Mouse (Mus musculus): ENCODE results near the gene Syna.

The Syna gene

DNA sequence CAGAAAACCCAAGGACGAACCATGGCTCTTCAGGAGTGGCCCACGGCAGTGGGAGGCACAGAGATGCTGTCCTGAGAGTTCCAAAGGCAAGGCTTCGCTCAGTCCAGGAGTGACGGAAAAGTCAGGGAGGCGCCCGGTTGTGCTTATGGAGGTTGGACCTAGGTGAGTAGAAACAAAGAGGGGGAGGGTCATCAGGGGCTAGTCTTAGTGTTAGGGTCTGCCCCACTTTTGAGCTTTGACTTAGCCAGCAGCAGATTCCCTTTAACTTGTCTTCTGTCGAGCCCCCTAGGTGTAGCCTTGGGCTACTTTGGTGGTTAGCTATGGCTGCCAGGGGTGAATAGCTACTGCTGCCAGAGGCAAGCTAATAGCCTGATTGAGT lies at the start of gene Syna:
TSS of gene Syna (minus strand) at position 101 of the 379 bp plus-strand sequence.
- WGBS: 97% methylated on average over 7 of the region's 7 CpGs

DNA sequence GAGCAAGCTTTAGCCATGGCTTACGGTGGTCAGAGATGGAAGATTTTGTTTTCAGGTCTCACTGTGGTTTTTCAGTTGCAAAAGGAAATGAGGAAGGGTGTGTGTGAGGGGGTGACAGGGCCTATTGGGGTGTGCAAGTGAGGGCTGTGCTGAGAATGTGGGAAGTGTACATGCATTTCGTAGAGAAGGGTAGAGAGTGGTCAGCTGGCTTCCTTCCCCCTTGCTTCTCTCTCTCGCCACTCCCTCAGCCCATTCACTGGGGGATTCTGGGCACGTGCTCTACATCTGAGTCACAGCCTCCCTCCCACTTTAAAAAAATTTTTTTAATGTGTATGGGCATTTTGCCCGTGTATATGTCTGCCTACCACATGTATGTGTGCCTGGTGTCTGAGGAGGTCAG lies 47.1 kb upstream of the Syna start:
- 53% methylated on average over 5 of the region's 5 CpGs for WGBS

DNA sequence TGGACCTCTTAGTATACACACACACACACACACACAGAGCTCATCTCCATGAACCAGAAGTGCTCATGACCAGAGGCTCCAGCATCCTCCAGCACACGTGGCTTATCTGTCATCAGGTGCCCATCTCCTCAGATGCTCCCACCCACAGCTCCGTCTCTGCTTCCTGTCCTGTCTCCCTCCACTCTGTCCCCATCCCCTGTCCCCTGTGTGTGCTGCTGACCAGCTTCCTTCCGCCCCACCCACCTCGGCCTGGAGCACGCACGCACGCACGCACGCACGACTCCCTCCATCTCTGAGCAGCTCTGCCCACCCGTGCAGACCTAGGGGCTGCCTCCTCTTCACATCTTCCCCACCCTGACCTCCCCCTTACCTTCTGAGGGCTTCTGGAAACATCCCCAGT lies 44.4 kb upstream of the Syna start:
- 93% methylated on average over 11 of the region's 11 CpGs for WGBS

DNA sequence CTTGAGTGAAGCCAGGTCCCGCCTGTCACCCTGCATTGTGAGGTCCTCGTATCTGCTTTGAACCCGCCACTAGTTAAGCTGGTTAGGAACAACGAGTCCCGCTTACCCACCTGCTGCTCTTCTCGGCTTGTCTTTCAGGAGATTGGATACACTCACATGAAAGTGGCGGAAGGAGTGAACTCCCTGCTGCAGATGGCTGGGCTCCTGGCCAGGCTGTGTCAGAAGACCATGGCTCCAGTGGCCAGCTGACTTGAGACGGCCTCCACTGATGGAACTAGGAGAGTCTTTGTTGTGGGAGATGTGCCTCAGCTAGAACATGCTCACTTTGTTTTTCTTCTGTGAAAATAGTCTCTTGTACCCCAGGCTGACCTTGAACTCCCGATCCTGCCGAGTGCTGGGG lies 37.7 kb upstream of the Syna start:
- 65% methylated on average over 10 of the region's 10 CpGs for WGBS

DNA sequence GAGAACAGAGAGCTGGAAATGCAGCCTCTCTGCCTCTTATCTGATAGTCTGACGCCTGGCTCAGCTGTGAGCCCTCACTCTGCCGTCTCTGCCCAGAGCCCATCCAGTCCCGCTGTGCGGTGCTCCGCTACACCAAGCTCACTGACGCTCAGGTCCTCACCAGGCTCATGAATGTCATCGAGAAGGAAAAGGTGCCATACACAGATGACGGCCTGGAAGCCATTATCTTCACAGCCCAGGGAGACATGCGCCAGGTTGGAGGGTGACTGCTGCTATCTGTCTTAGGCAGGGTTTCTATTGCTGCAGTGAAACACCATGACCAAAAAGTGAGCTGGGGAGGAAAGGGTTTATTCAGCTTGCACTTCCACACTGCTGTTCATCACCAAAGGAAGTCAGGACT lies 33.1 kb upstream of the Syna start:
- WGBS: 94% methylated on average over 9 of the region's 9 CpGs

DNA sequence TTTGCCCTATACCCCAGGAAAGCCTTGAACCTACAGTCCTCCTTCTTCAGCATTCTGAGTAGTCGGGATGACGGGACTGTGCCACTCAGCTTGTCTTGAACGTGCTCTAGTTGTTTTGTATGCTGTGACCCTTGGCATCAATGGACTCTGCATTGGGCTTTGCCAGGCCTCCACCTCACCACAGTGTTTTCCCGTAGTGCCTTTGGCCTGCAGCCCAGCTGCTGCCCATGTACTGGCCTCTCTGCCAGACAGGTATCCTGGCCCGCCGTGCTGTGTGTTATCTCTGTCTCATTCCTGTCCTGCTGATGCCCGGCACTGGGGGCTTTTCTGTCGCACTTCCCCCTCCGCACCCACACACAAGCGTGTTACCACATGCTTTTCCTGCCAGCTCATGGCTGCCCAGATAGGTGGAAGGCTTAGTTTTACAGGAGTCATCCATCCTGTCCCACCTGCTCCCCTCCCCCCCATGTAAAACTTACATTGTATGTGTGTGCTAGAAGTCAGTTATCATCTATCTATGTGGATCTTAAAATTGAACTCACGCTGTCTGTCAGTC lies 32.1 kb upstream of the Syna start:
- WGBS: 85% methylated on average over 11 of the region's 11 CpGs

DNA sequence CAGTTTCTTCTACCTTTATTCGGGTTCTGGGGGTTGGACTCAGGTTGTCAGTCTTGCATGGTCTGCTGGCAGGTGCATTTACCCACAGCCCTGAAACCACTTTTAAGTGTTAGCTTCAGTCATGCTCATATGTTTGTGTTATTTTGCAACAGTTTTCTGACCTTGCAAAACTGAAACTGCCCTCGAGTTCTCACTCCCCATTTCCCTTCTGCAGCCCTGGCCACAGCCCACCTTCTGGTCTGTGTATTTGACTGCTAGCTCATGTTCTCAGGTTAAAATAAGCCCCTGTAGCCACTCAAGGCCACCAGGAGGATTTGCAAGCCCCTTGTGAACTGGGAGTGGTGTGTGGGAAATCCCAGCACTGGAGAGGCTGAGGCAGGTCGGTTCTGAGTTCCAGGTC lies 29.9 kb upstream of the Syna start:
- 95% methylated on average over 3 of the region's 3 CpGs for WGBS

DNA sequence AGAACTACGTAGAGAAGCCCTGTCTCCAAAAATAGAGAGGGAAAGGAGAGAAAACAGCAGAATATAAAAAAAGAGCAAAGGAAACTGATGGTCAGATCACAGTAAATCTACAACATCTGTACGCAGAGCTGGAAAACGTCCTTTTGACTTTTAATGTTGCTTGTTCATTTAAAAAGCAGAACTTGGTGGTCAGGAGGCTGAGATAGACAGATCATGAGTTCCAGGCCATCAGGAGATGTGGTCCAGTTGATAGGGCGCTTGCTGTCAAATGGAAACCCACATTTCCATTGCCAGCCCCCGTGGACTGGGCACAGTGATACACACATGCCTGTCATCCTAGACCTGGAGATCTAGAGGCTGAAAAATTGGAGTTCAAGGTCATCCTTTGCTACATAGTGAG lies 24.8 kb upstream of the Syna start:
- 81% methylated on average over 5 of the region's 5 CpGs for WGBS

DNA sequence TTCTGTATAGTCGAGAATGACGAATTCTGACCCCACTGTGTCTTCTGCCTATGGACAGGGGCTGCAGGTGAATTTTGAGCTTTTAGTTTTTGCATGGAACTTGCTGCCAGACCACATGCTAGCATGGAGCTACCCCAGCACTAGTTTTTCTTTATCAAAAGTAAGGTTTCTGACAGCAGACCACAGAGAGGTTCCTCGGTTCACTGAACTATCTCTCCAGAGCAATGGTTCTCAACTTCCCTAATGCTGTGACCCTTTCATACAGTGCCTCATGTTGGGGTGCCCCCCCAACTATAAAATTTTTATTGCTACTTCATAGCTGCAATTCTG lies 23.9 kb upstream of the Syna start:
- WGBS: 57% methylated on average over 3 of the region's 3 CpGs

DNA sequence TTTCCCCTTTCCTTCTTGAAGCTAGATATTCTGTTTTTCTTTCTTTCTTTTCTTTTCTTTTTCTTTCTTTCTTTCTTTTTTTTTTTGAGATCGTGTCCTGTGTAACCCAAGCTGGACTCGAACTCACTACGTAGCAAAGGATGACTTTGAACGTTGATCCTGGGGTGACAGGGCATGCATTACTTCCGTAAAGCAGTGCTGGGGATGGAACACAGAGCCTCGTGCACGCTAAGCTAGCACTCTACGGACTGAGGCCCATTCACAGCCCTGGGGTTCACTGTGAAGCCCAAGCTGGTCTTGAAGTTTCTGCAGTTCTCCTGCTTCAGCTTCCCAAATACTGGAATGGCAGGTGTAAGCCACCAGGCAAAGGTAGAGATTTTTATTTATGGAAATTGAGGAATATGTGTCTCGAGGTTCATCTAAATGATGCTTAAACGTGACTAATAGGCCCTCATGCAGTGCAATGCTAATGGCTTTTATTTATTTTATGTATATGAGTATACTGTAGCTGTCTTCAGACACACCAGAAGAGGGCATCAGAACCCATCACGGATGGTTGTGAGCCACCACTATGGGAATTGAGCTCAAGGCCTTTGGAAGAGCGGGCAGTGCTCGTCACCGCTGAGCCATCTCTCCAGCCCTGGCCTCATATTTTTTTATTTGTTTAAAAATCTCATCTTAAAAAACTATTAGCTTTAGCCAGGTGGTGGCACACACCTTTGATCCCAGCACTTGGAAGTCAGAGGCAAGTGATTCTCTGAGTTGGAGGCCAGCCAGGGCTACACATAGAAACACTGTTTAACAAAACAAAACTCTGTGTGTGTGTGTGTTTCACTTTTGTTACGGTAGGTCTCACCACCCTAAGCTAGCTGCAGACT lies 23.3 kb upstream of the Syna start:
- WGBS: 22% methylated on average over 15 of the region's 15 CpGs

DNA sequence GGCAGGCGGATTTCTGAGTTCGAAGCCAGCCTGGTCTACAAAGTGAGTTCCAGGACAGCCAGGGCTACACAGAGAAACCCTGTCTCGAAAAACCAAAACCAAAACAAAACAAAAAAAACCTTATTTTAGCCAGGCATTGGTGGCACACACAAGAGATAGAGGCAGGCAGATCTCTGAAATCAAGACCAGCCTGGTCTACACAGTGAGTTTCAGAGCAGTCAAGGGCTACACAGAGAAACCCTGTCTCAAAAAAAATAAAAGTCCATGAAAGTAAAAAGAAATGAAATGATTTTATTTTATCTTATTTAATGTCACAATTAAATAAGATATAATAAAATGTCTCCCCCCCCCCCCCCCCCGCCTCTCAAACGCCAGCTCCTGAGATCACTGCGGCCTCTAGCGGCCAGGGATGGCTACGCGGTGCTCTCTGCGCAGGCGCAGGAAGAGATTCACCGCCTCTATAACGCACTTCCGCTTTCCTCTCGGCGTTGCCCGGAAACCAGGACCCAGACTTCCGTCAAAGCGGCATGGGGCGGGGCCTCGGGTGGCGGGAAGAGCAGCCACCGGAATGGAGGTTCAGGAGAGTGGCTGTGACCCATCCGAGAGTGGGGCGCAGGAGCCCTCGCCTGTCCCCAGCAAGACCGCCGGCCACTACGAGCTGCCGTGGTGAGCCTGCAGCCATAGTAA lies 22.4 kb upstream of the Syna start:
- WGBS: 7% methylated on average over 30 of the region's 30 CpGs

DNA sequence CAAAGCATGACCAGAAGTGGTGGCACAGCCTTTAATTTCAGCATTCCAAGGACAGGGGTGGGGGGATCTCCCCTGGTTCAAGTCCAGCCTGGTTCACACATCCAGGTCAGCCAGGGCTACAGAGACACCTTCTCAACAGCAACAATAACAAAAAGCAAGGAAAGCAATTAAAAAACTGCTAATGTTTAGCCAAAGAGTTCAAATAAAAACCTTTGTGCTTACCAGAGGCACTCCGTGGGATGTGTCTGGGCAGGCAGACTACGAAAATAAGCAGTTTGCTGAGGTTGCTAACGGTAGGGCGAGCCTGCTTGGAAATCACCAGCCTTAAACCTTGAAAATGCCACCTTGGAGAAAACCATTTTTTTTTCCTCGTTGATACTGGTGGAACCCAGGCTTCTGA lies 21.2 kb upstream of the Syna start, which contains the start of gene Rfc2:
TSS of gene Rfc2 (plus strand) at position 221 of the 400 bp plus-strand sequence.
- WGBS: 75% methylated on average over 5 of the region's 5 CpGs

DNA sequence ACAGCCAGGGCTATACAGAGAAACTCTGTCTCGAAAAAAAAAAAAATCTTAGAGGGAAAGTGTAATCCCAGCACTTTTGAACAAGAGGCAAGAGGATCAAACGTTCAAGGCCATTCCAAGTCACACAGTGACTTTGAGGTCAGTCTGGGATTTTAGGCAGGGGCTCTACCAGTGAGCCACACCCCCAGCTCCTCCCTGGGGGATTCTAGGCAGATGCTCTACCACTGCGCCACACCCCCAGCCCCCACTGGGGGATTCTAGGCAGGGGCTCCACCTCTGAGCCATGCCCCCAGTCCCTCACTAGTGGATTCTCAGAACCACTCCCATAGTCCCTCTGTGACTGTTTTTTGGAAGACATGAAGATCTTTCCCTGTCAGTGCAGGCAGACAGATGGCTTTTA lies 19.2 kb upstream of the Syna start:
- 60% methylated on average over 3 of the region's 3 CpGs for WGBS

DNA sequence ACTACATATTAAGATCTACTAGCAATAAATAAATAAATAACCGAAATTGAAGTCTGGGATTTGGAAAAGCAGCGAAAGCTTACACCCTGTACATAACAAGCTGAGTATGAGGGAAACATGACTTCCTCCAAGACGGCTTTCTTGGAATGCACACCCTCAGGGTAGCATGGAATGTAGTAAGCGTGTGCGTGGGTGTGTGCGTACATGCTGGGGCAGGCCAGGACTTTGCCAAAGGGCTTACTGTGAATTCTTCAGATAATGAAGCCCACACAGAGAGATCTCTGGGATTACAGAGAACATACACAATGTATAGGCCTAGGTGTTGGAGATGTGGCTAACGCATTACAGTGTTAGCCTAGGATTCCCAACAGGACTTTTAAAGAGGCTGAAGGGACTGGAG lies 17.6 kb upstream of the Syna start:
- 92% methylated on average over 7 of the region's 7 CpGs for WGBS

DNA sequence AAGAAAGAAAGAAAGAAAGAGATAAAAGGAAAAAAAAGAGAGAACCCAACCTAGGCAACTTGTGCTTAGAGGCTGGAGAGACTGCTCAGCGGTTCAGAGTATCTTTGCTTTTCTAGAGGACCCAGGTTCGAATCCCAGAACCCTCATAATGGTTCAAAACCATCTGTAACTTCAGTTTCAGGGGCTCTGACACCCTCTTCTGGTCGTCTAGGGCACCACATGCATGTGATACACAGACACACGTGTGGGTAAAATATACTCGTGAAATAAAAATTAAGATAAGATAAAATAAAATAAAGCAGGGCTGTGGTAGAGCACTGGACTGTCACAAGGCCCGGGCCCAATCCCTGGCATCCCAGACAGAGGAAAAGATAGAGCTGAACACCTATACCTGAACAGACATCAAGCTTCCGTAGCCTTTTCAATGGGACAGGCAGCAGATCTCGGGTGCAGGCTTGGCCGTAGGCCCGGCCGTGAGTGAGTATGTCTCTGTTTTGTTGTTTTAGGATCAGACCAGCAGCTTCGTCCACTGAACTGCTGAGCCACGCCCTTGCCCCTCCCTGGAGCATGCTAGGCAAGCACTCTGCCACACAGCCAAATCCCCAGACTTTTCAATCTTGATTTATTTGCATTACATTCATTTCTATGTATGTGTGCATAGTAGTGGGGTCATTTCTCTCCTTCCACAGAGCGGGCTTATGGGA lies 16.7 kb upstream of the Syna start:
- 83% methylated on average over 14 of the region's 14 CpGs for WGBS

DNA sequence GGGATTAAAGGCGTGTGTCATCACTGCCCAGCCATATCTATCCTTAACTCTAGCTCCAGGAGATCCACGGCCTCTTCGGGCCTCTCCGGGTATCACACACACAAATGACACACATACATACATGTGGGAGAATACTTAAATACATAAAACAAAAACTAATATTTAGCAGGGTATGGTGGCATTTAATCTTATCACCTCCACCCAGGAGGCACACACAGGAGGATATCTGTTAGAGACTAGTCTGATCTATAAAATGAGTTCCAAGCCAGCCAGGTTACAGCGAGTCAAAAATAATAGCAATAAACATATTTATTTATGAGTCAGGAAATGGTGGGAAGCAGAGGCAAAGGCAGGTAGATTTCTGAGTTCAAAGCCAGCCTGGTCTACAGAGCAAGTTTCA lies 15.9 kb upstream of the Syna start:
- WGBS: 98% methylated on average over 5 of the region's 5 CpGs

DNA sequence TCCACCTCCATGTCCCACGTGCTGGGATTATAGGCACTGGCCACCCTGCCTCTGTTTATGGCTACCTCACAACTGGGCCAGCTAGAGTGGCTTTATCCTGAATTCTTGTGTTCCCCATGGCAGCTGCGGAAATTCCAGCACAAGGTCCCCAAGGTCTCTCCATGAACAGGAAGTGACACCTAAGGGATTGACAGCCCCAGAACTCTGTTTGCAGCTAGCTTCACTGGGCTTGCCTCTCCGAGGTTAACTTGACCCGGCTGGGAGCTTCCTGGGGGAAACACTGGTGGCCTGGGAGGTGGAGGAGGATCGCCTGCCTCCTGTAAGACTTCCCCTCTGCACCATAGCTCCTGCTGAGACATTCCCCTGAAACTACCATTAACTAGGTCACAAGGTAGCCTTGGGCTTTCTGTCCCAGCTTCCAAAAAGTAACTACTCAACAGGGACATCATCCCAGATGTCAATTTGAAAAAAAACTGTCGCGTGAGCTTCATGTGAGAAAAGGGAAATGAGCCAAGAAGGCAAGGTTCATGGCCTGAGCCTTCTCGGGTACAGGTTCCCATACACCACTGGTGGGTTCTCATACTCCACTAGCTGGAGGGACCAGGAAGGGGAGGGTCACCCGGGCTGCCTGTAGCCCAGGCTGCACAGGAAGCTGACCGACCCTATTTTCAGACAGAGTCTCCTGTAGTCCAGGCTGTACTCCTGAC lies 12.7 kb upstream of the Syna start:
- WGBS: 57% methylated on average over 10 of the region's 10 CpGs

DNA sequence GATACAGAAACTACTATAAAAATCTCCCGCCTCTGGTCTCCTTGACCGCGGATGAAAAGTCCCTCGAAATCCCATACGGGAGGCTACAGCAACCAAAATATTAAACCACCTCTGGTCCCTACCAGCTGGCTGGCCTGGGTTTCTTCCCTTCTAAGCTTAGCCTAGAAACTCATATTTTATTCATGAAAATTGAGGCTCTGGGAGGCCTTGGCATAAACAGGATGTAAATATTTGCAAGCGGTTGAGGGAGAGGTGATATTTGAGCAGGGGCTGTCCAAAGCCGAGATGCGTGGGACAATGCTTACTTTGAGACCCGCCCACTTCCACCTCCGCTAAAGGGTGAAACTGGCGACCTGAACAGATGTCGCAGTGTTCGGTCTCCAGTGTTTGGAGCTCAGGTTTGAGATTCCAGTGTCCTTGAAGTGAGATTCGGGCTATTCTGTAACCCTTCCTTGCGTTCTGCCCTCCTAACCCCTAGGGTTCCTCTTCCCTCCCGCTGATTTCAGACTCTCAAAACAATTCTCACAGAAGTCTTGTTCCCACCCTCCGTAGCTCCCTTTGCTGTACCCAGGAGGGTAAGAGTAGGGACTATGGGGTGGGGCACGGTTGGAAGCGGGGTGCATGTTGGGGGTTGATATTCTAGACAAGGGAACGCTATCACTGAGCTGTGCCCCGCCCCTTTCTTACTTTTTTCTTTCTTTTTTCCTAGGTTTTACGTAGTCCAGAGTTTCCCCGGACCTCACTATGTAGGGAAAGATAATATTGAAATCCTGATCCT lies 11.9 kb upstream of the Syna start:
- 3% methylated on average over 23 of the region's 23 CpGs for WGBS

DNA sequence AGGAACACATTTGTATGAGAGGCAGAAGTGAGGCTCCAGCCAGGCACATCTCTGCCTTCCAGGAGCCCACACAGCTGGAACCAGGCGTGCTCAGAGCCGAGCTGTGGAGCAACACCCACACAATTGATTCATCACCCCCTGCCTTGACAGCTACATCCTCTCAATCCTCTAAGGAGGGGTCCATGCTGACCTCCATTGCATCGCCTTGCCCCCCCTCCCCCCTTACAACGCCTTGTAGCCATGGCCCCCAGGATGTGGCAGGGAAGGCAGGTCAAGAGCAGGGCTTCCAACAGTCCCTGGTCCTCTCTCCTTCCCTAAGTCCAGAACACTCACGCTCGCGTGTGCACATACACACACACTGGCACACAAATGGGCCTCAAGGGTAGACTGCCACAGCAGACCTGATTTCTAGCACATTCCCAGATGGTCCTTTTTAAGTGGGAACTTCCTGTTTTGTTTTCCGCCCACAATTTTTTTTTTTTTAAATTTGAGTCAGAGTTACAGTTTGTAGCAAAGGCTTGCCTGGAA lies 9.1 kb upstream of the Syna start:
- 52% methylated on average over 8 of the region's 8 CpGs for WGBS

DNA sequence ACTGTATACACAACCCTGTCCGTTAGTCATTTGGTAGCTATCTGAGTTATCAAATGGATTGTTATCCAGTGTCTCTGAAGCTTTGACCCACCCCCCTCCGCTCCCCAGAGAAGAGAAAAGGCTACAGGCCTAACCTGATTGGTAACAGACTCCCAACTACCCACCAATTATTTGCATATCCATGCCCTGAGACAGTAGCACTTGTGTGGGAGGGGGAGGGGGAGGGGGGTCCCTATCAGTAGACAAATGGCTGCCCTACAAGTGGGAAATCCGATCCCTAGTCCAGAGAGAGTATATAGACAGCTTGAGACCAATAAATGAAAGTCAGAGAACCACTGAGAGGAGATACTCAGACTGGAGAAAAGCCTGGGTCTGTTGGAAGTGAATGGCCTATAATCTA lies 8.1 kb upstream of the Syna start:
- WGBS: 92% methylated on average over 3 of the region's 3 CpGs

DNA sequence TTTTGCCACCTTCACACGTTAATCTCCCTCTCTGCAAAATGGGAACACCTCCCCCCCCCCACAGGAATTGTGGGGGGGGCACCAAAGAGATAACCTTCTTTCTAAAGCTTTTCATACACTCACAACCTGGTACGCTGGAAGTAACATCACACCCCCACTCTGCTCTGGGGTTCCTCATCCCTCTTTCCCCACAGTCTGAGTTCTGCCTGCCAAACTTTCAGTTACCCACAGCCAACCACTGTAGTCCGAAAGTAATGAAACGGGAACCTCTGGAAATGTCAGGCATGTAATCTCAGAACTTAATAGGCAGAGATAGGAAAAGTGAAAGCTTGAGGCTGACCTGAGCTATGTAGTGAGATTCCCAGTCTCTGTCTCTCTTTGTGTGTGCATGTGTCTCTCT lies 7.5 kb upstream of the Syna start:
- 86% methylated on average over 4 of the region's 4 CpGs for WGBS
